ENCODE assay signal across 8 mouse cellular contexts in the genomic region with DNA sequence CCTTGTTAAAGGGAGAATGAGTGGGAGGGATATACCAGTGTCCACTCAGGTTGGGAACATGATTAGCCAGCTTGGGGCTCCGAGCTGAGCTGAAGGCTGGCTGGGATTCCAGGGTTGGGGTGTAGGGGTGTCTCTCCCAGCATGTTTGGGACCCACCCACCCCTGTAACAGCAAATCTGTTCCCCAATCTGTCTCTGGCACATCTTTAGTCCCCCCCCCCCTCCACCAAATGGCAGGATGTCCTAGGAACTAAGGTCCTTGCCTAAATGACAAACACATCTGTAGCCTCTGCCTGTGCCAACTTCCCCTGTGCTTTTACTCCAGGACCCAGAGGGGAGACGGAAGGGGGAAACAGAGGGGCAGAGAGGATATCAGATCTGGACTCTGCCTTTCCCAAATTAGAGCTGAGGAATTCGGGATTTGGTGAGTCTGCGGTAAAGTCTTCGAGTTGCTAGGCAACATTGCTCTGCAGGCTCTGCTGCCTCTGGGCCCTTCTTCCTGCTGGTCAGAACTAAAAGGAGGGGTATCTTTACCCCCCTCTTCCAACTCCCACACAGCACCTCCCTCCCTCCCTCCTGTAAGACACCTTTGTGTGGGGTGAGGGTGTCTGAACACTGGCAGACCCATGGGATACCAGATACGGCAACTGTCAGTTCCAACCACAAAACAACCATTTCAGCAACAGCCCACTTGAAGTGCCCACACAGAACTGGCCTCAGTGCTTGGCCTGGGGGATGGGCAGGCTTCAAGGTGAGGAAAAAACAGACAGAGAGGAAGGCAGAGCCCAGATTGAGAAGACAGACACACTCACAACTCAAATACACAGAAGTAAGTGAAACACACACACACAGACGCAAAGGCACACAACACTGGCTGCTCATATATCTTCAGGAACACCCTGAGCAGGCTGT. TPM values are rescaled to one million over a fixed set of nuclear protein-coding genes. Genes with fewer than 3 reads are reported as not detected.
A peak's percentile ranks its signal among the peaks of the same experiment; 100 is the strongest.
DNase-seq lines count a peak whose midpoint lies in the region; ATAC-seq lines count a peak whose summit lies in the region.

A gene (plus strand): TSS at position 861 of the 911 bp plus-strand sequence.

- H3K27ac ChIP-seq in hindbrain, embryonic 14.5 days, result no peak within 1 kb of the TSS
- no peak within 1 kb of the TSS for H3K27ac ChIP-seq in hindbrain, embryonic 11.5 days (ENCODE audit: low read depth, low read length)

- WGBS in hindbrain, embryonic 14.5 days, result 28% methylated on average over 7 of the region's 7 CpGs
- WGBS in hindbrain, embryonic 11.5 days, result 33% methylated on average over 7 of the region's 7 CpGs

- H3K36me3 ChIP-seq in hindbrain, embryonic 14.5 days (replicated peaks; ENCODE audit: control insufficient read depth, insufficient read depth), result no peaks in the 10 kb centered on the region
- no peaks in the 10 kb centered on the region for H3K36me3 ChIP-seq in hindbrain, embryonic 11.5 days (ENCODE audit: control insufficient read depth, insufficient read depth, low read length)

- no peak within 1 kb of the TSS for H3K9ac ChIP-seq in hindbrain, embryonic 14.5 days
- H3K9ac ChIP-seq in hindbrain, embryonic 11.5 days (ENCODE audit: low read depth, low read length), result no peak within 1 kb of the TSS

- DNase-seq in hindbrain, embryonic 14.5 days (ENCODE audit: low spot score), result no peak
- DNase-seq in hindbrain, embryonic 11.5 days (ENCODE audit: low spot score), result no peak
- DNase-seq in thymus, postnatal 0 days (ENCODE audit: low spot score), result peak; percentile 2
- DNase-seq in thymus, postnatal 36 days, result no peak
- DNase-seq in layer of hippocampus, postnatal 14 days (ENCODE audit: low spot score in 2 of 2), result no peak
- no peak for DNase-seq in c-Kit-positive CD71-positive TER-119-positive erythroid progenitor cells, embryonic 14.5 days (ENCODE audit: low spot score)
- DNase-seq in spleen, postnatal 36 days (ENCODE audit: low spot score in 2 of 2), result no peak
- no peak for DNase-seq in ovary, postnatal 14 days (ENCODE audit: low spot score)

- no peak within 1 kb of the TSS for H3K4me2 ChIP-seq in hindbrain, embryonic 14.5 days (replicated peaks)
- H3K4me2 ChIP-seq in hindbrain, embryonic 11.5 days (replicated peaks; ENCODE audit: low read depth, low read length), result no peak within 1 kb of the TSS

- H3K9me3 ChIP-seq in hindbrain, embryonic 14.5 days (ENCODE audit: control insufficient read depth, low read length), result no peaks in the 10 kb centered on the region
- no peaks in the 10 kb centered on the region for H3K9me3 ChIP-seq in hindbrain, embryonic 11.5 days (ENCODE audit: control insufficient read depth, low read length)

- 0 out of 2 replicates have a peak, but pooled peaks cover 5% of the 10 kb centered on the region for H3K4me1 ChIP-seq in hindbrain, embryonic 14.5 days (replicated peaks; ENCODE audit: control insufficient read depth, insufficient read depth, low read length)
- peaks cover 4% of the 10 kb centered on the region for H3K4me1 ChIP-seq in hindbrain, embryonic 11.5 days (replicated peaks; ENCODE audit: control insufficient read depth, insufficient read depth, low read length)

- peaks cover 41% of the 10 kb centered on the region for H3K27me3 ChIP-seq in hindbrain, embryonic 14.5 days (ENCODE audit: control insufficient read depth, insufficient read depth, low read length)
- H3K27me3 ChIP-seq in hindbrain, embryonic 11.5 days (ENCODE audit: control insufficient read depth, insufficient read depth, low read length), result peaks cover 28% of the 10 kb centered on the region

- ATAC-seq in hindbrain, embryonic 14.5 days (ENCODE audit: low FRiP score), result no peak
- ATAC-seq in hindbrain, embryonic 11.5 days (ENCODE audit: low FRiP score), result no peak

- H3K4me3 ChIP-seq in hindbrain, embryonic 14.5 days (replicated peaks; ENCODE audit: low read length), result no peak within 1 kb of the TSS
- H3K4me3 ChIP-seq in hindbrain, embryonic 11.5 days (ENCODE audit: low read depth, low read length), result no peak within 1 kb of the TSS

RNA-seq across cellular contexts. Expression of the gene that starts here (rescaled TPM):
- 14.2 and 14.3 TPM in 2 replicates for polyA plus RNA-seq in hindbrain, embryonic 14.5 days (2014; fragmentation: Nextera tagmentation; extraction: Ambion mirVana)
- polyA plus RNA-seq in hindbrain, embryonic 11.5 days (2014; fragmentation: Nextera tagmentation; extraction: Ambion mirVana), result 7.8 and 8.8 TPM in 2 replicates
- polyA plus RNA-seq in thymus, postnatal 0 days (2015; fragmentation: Nextera tagmentation; extraction: Ambion mirVana), result 10.7 and 11.2 TPM in 2 replicates
- 10 to 100 TPM; 12.1 to 14.0 TPM for total RNA-seq in layer of hippocampus, postnatal 14 days (2021)
